Mouse (Mus musculus) kidney, adult 18-20 months (tissue): ENCODE measurements at regions not wholly inside any gene's neighbourhood (a gene's known extent, or its start where the extent isn't known, plus 50 kb on each side); places are given as distances from the start of the nearest gene placed in this dataset.
"Not testable (repeated sequence)": the region's sequence is repeated elsewhere in the genome, so short reads cannot be mapped to it uniquely, and the experiment has no call there.

Source experiments
- DNase-seq: peaks from one replicate; pipeline ENCODE4 v3.0.0; 2021

- DNase-seq = no peak
Measured at GRCm38 (mm10) chr12:29050516-29051251, 299.1 kb downstream of the Eipr1 start.

GRCm38 (mm10) chr12:29054367-29054766, 302.8 kb downstream of the Eipr1 start:
- peak; percentile 6 for DNase-seq

GRCm38 (mm10) chr12:29062025-29062637, 310.5 kb downstream of the Eipr1 start:
- DNase-seq = no peak

- DNase-seq = no peak
Measured at GRCm38 (mm10) chr12:29062801-29063200, 311.2 kb downstream of the Eipr1 start.

GRCm38 (mm10) chr12:29068180-29068579, 316.6 kb downstream of the Eipr1 start:
- peak; percentile 13 for DNase-seq

GRCm38 (mm10) chr12:29075096-29075852, 323.7 kb downstream of the Eipr1 start:
- DNase-seq = no peak

GRCm38 (mm10) chr12:29076606-29077005, 325.0 kb downstream of the Eipr1 start:
- DNase-seq = no peak

GRCm38 (mm10) chr12:29079011-29079410, 327.4 kb downstream of the Eipr1 start:
- DNase-seq = no peak

- no peak for DNase-seq
Measured at GRCm38 (mm10) chr12:29083426-29084221, 332.0 kb downstream of the Eipr1 start.

GRCm38 (mm10) chr12:29087245-29087644, 335.6 kb downstream of the Eipr1 start:
- DNase-seq = not testable (repeated sequence)

- DNase-seq = peak; percentile 3
Measured at GRCm38 (mm10) chr12:29089634-29090033, 338.0 kb downstream of the Eipr1 start.

- no peak for DNase-seq
Measured at GRCm38 (mm10) chr12:29090451-29090850, 338.8 kb downstream of the Eipr1 start.

GRCm38 (mm10) chr12:29095406-29096032, 343.9 kb downstream of the Eipr1 start:
- DNase-seq = no peak

- DNase-seq = peak; percentile 14
Measured at GRCm38 (mm10) chr12:29096033-29096913, 344.7 kb downstream of the Eipr1 start.

- DNase-seq = no peak
Measured at GRCm38 (mm10) chr12:29100042-29100570, 348.5 kb downstream of the Eipr1 start.

- DNase-seq = no peak
Measured at GRCm38 (mm10) chr12:29106893-29107719, 355.5 kb downstream of the Eipr1 start.

- DNase-seq = no peak
Measured at GRCm38 (mm10) chr12:29107720-29108051, 356.1 kb downstream of the Eipr1 start.

GRCm38 (mm10) chr12:29118336-29118735, 366.7 kb downstream of the Eipr1 start:
- DNase-seq = no peak

GRCm38 (mm10) chr12:29121159-29121558, 369.6 kb downstream of the Eipr1 start:
- no peak for DNase-seq

GRCm38 (mm10) chr12:29122931-29123330, 371.3 kb downstream of the Eipr1 start:
- no peak for DNase-seq
